Mouse (Mus musculus) erythroblast, embryonic 14.5 days (primary cell): ENCODE results near the gene Ube3c.

Source experiments
- GATA1 ChIP-seq: IDR thresholded peaks from 2 replicates; pipeline ENCODE4 v1.6.1; 2012; ENCODE audit warnings: low read length, inconsistent platforms, mixed read lengths
- TAL1 ChIP-seq: IDR thresholded peaks from 3 replicates; pipeline ENCODE4 v1.6.1; 2012; ENCODE audit warnings: low read length, inconsistent platforms, mixed read lengths

GRCm38 (mm10) chr5:29641124-29641884 is 72.3 kb downstream of the Ube3c start:
- TF ChIP-seq TAL1 (no peak), GATA1 (no peak)
